8 mouse cellular contexts compared by ENCODE assay signal in genomic region chr13:14062209-14063012, GRCm38 (mm10). TPM values are rescaled to one million over a fixed set of nuclear protein-coding genes. Genes with fewer than 3 reads are reported as not detected.
DNase-seq lines count a peak whose midpoint lies in the region; ATAC-seq and TF ChIP-seq lines count a peak whose summit lies in the region.

No protein-coding gene starts in this region.

- peaks cover 12% of the 10 kb centered on the region; the same call in 1 of the 2 replicates for H3K36me3 ChIP-seq in embryonic facial prominence, embryonic 14.5 days (ENCODE audit: control insufficient read depth, insufficient read depth, low read length)
- H3K36me3 ChIP-seq in intestine, postnatal 0 days (ENCODE audit: control insufficient read depth, insufficient read depth): peaks cover 7% of the 10 kb centered on the region
- peaks cover 3% of the 10 kb centered on the region for H3K36me3 ChIP-seq in small intestine, adult 2 months (ENCODE audit: control insufficient read depth, insufficient read depth, low read length)

- no peaks in the 10 kb centered on the region for H3K27me3 ChIP-seq in embryonic facial prominence, embryonic 14.5 days (replicated peaks; ENCODE audit: control insufficient read depth, insufficient read depth, low read length)
- no peaks in the 10 kb centered on the region for H3K27me3 ChIP-seq in intestine, postnatal 0 days (replicated peaks; ENCODE audit: control insufficient read depth, insufficient read depth, low read length)
- no peaks in the 10 kb centered on the region for H3K27me3 ChIP-seq in small intestine, adult 2 months (ENCODE audit: control insufficient read depth, insufficient read depth, low read length)

- peak overlapping the region; percentile 98 for H3K4me3 ChIP-seq in embryonic facial prominence, embryonic 14.5 days (ENCODE audit: low read depth, low read length)
- peak overlapping the region; percentile 100 for H3K4me3 ChIP-seq in intestine, postnatal 0 days (ENCODE audit: low read depth, low read length)
- H3K4me3 ChIP-seq in small intestine, adult 2 months (ENCODE audit: low read depth, low read length): peak overlapping the region; percentile 98

- peak overlapping the region; percentile 93 for H3K27ac ChIP-seq in embryonic facial prominence, embryonic 14.5 days (replicated peaks; ENCODE audit: low read depth, low read length)
- peak overlapping the region; percentile 76 for H3K27ac ChIP-seq in intestine, postnatal 0 days (ENCODE audit: low read depth, low read length)
- H3K27ac ChIP-seq in small intestine, adult 2 months (ENCODE audit: insufficient read depth, low read depth, low read length): peak overlapping the region; percentile 95

- WGBS in embryonic facial prominence, embryonic 14.5 days: 6% methylated on average over 11 of the region's 11 CpGs
- WGBS in intestine, postnatal 0 days: 3% methylated on average over 11 of the region's 11 CpGs
- WGBS in small intestine, adult 2 months: 2% methylated on average over 11 of the region's 11 CpGs

- ATAC-seq in embryonic facial prominence, embryonic 14.5 days (ENCODE audit: low read depth): no peak
- no peak for ATAC-seq in intestine, postnatal 0 days

- H3K4me1 ChIP-seq in embryonic facial prominence, embryonic 14.5 days (ENCODE audit: control insufficient read depth, insufficient read depth, low read length): peaks cover 14% of the 10 kb centered on the region; the same call in 1 of the 2 replicates
- peaks cover 2% of the 10 kb centered on the region; the same call in 1 of the 2 replicates for H3K4me1 ChIP-seq in intestine, postnatal 0 days (replicated peaks; ENCODE audit: control insufficient read depth, insufficient read depth, low read length)
- H3K4me1 ChIP-seq in small intestine, adult 2 months (ENCODE audit: control insufficient read depth, insufficient read depth, insufficient read length, low read length): peaks cover 3% of the 10 kb centered on the region

- TF ChIP-seq POLR2A in small intestine, adult 2 months (IDR thresholded peaks at IDR 0.05; ENCODE audit: low read depth, low read length): no peak

- DNase-seq in cerebellum, adult 9-10 months: peak; percentile 37
- no peak for DNase-seq in cerebellum, postnatal 25 days
- DNase-seq in 416B (ENCODE audit: low read depth): peak; percentile 73
- DNase-seq in embryonic facial prominence, embryonic 14.5 days (ENCODE audit: low spot score): no peak
- DNase-seq in urinary bladder, postnatal 25 days (ENCODE audit: low spot score): no peak
- no peak for DNase-seq in left cerebral cortex, adult 11 months (ENCODE audit: low spot score)

- no peaks in the 10 kb centered on the region for H3K9me3 ChIP-seq in embryonic facial prominence, embryonic 14.5 days (ENCODE audit: control insufficient read depth, low read length)
- no peaks in the 10 kb centered on the region for H3K9me3 ChIP-seq in intestine, postnatal 0 days (ENCODE audit: control insufficient read depth)

- peak overlapping the region; percentile 68 for H3K4me2 ChIP-seq in embryonic facial prominence, embryonic 14.5 days (ENCODE audit: low read depth, low read length)
- H3K4me2 ChIP-seq in intestine, postnatal 0 days (replicated peaks; ENCODE audit: low read depth): peak overlapping the region; percentile 76

- H3K9ac ChIP-seq in embryonic facial prominence, embryonic 14.5 days (ENCODE audit: low read depth, low read length): peak overlapping the region; percentile 75
- peak overlapping the region; percentile 68 for H3K9ac ChIP-seq in intestine, postnatal 0 days (ENCODE audit: low read depth, low read length)

- no peak for TF ChIP-seq CTCF in intestine, postnatal 0 days (IDR thresholded peaks at IDR 0.05; ENCODE audit: low read depth)
- TF ChIP-seq CTCF in small intestine, adult 2 months (IDR thresholded peaks at IDR 0.05; ENCODE audit: extremely low read depth, insufficient read length, insufficient replicate concordance, low read depth, low read length): no peak

RNA-seq across cellular contexts. Expression of gene Arid4b, which starts 0.6 kb away (rescaled TPM):
- 50.0 and 60.8 TPM in 2 replicates for polyA plus RNA-seq in embryonic facial prominence, embryonic 14.5 days (2014; fragmentation: Nextera tagmentation; extraction: Ambion mirVana)
- 25.6 and 34.3 TPM in 2 replicates for polyA plus RNA-seq in intestine, postnatal 0 days (2015; fragmentation: Nextera tagmentation; extraction: Ambion mirVana)
- 1.7 and 2.9 TPM in 2 replicates for polyA plus RNA-seq in small intestine, adult 2 months (2012; rRNA removed)

RNA-seq across cellular contexts. Expression of gene Ggps1, which starts 0.9 kb away (rescaled TPM):
- 50.2 and 57.4 TPM in 2 replicates for polyA plus RNA-seq in embryonic facial prominence, embryonic 14.5 days (2014; fragmentation: Nextera tagmentation; extraction: Ambion mirVana)
- polyA plus RNA-seq in intestine, postnatal 0 days (2015; fragmentation: Nextera tagmentation; extraction: Ambion mirVana): 31.5 and 32.2 TPM in 2 replicates
- 1.4 and 2.4 TPM in 2 replicates for polyA plus RNA-seq in small intestine, adult 2 months (2012; rRNA removed)

RNA-seq across cellular contexts. Expression of gene Tbce, which starts 23.0 kb away (rescaled TPM):
- 47.5 and 54.6 TPM in 2 replicates for polyA plus RNA-seq in embryonic facial prominence, embryonic 14.5 days (2014; fragmentation: Nextera tagmentation; extraction: Ambion mirVana)
- polyA plus RNA-seq in intestine, postnatal 0 days (2015; fragmentation: Nextera tagmentation; extraction: Ambion mirVana): 25.7 and 26.9 TPM in 2 replicates
- 1.9 and 5.2 TPM in 2 replicates for polyA plus RNA-seq in small intestine, adult 2 months (2012; rRNA removed)

Comparison
In these comparisons a context has a peak if more than half of its experiments do, and no peak if none do; other contexts are left out.
1. DNase-seq: peak in cerebellum, adult 9-10 months (single experiment) and 416B (single experiment); none in cerebellum, postnatal 25 days (0 of 2), embryonic facial prominence, embryonic 14.5 days (single experiment), urinary bladder, postnatal 25 days (single experiment) and left cerebral cortex, adult 11 months (single experiment).
2. Peak in every context shown above with its lines, with median percentiles within 50 percentile points of each other: H3K27ac ChIP-seq and H3K4me3 ChIP-seq.